Mouse (Mus musculus): ENCODE data around the gene Lad1.

Lad1 gene

DNA sequence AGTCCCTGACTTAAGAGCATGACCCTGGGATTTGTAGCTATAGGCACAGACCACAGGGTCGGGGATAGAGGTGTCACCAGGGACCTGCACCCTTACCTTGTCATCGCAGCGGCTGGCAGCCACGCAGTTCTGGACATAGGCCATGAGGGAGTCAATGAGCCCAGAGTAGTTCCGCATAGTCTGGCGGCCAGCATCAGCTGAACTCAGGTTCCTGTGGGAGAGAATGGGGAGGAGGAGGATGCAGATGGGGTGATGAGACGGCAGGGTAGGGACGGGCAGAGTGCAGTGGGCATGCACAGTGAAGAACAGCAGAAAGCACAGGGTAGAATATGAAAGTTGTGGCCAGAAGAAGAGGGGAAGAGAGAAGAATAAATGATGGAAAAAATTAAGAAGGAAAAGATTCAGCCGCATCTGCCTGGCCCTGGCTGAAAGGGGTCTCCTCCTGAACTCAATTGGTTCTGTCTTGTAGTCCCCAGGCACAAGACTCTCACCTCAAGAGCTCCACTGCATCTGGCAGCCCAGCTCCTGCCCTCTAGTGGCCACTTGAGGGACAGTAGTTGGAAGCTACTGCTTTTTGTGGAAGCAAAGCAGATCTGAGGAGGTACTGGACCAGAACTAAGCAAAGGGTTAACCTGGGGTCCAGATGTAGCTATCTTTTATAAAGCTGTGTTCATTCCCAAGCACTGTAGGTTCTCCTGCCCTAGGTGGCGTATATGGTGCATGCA, 64.1 kb downstream of the Lad1 start:
- peak; percentile 79 for DNase-seq (ENCODE audit: low read depth)
